Mouse (Mus musculus): ENCODE data around the gene Ube4a.

GRCm38 (mm10) chr9:44879694-44880271, 85.6 kb downstream of the Ube4a start:
- TF ChIP-seq POLR2A (IDR thresholded peaks at IDR 0.05; ENCODE audit: borderline replicate concordance, extremely low read depth, low read depth, low read length) = no peak
- TF ChIP-seq CTCF (IDR thresholded peaks at IDR 0.05; ENCODE audit: insufficient read depth, low read length) = no peak

Measured in lung, adult 2 months (tissue).